Mouse (Mus musculus): Measurements from ENCODE around the gene Guca2a.

DNA sequence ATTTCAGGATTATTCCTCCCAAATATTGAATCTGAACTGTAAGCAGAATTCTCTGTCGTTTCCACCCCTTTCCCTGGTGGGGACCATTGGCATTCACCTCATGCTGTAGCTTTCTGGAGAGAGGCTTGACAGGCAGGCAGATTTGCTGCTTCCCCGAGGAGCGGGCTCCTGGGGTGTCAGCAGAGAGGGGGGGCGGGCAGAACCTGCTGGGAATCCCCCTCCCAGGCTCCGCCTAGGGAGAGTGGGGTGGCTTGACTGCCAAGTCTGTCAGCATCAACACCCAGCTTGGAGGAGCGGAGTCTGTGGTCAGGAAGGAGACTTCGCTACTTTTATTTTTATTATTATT, 32.7 kb downstream of the Guca2a start:
- TF ChIP-seq CTCF (IDR thresholded peaks at IDR 0.05; ENCODE audit: borderline replicate concordance, insufficient read depth, low read length) = no peak
- no peak for TF ChIP-seq POLR2A (IDR thresholded peaks at IDR 0.05; ENCODE audit: low read depth, low read length)
